Mouse (Mus musculus) bone marrow, adult 2 months (tissue): ENCODE measurements around the gene Olfr520.

ENCODE experiments used
- CTCF ChIP-seq: fragments of 200-500 bp; IDR thresholded peaks from 2 replicates; pipeline ENCODE4 v1.5.1; 2011; ENCODE audit warnings: low read length, control low read depth; ENCODE audit not compliant: control insufficient read depth, insufficient read depth
- POLR2A ChIP-seq: fragments of 200-500 bp; IDR thresholded peaks from 2 replicates; pipeline ENCODE4 v1.6.1; 2011; ENCODE audit warnings: low read depth, mild to moderate bottlenecking, control low read depth, low read length, borderline replicate concordance; ENCODE audit not compliant: control insufficient read depth

DNA sequence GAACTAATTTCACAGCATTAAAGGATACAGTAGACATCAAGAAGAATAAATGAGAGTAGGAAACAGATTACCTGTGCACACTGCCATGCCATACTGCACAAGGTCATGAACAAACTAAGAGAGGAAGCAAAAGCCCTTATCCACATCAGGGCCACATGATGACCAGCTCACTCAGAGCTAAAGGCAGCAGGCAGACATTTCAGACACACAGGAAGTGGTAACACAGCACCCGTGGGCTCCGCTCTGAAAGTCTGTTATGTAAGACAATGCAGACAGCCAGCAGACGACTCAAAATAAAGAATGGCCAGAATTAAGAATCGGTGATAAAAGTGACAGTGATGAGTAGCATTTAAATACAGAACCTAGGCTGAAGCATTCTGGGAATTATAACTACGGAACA lies 51.3 kb downstream of the Olfr520 start:
- TF ChIP-seq CTCF (no peak), POLR2A (no peak)
